Mouse (Mus musculus): ENCODE data around the gene Ctbs. TPM values are rescaled to one million over a fixed set of nuclear protein-coding genes. Genes with fewer than 3 reads are reported as not detected.

Ctbs gene
- 4.0 and 4.2 TPM in 2 replicates for polyA plus RNA-seq (2015; fragmentation: Nextera tagmentation; extraction: Ambion mirVana)

DNA sequence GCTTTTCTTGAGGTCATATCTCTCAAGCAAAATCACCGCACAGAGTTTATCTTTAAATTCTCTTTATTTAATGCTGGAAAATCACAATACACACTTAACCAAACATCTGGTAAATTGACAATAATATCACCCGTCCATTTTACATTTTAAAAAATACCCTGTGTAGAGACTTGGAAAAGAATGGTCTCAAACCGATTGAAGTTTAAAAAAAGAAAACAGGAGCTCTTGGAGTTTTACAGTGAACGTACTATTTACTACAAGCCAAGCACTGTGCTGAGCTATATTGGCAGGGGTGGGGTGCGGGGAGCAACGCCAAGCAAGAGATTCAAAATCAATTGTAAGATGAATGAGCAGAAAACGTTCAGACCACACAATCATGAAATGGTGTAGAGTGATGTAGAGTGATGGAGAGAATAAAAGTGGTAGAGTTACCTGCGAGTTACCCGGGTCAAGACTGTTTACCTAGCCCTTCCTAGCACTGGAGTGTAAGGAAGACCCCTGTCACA, at the start of gene Ctbs:
TSS of gene Ctbs (plus strand) at position 51 of the 506 bp plus-strand sequence.
- H3K9me3 ChIP-seq (ENCODE audit: control insufficient read depth, low read length) = 0 out of 2 replicates have a peak, but pooled peaks cover 3% of the 10 kb centered on the region
- H3K4me2 ChIP-seq (ENCODE audit: low read length) = peak within 1 kb of the TSS; percentile 56
- H3K27me3 ChIP-seq (replicated peaks; ENCODE audit: control insufficient read depth, insufficient read depth, low read length) = no peaks in the 10 kb centered on the region
- 44% methylated on average over 9 of the region's 9 CpGs for WGBS
- 0 out of 2 replicates have a peak, but pooled peaks cover 3% of the 10 kb centered on the region for H3K36me3 ChIP-seq (ENCODE audit: control insufficient read depth, insufficient read depth)
- H3K27ac ChIP-seq (ENCODE audit: low read length) = no peak within 1 kb of the TSS
- H3K4me1 ChIP-seq (replicated peaks; ENCODE audit: control insufficient read depth, insufficient read depth, low read length) = no peaks in the 10 kb centered on the region; the same call in 1 of the 2 replicates
- H3K4me3 ChIP-seq (replicated peaks; ENCODE audit: low read length) = peak within 1 kb of the TSS; percentile 57
- H3K9ac ChIP-seq (replicated peaks; ENCODE audit: low read depth, low read length) = peak within 1 kb of the TSS; percentile 69
- ATAC-seq = no peak; the same call in 1 of the 2 replicates

DNA sequence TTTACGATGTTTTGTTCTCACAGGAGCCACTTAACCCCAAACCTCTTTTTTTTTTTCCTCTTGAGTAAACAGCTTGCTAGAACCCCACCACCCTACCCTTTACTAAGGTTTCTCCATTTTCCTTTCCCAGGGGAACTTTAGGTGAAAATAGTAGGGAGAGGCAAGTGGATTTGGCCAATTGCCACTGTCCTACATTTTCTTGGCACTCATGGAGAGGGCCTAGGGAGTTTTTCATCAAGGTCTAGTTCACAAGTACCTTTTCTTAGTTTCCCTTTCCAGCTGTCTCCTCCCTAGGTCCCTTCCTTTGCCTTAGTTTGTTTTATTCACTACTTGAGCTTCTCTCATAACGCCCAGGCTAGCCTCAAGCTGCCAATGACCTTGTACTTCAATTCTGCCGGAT, 45.8 kb upstream of the Ctbs start:
- Histone ChIP-seq H3K9ac (replicated peaks; ENCODE audit: low read depth, low read length) (peak overlapping the region; percentile 93), H3K4me3 (replicated peaks; ENCODE audit: low read length) (peak overlapping the region; percentile 89), H3K36me3 (ENCODE audit: control insufficient read depth, insufficient read depth) (no peaks in the 10 kb centered on the region), H3K27me3 (replicated peaks; ENCODE audit: control insufficient read depth, insufficient read depth, low read length) (no peaks in the 10 kb centered on the region), H3K4me1 (replicated peaks; ENCODE audit: control insufficient read depth, insufficient read depth, low read length) (peaks cover 29% of the 10 kb centered on the region), H3K27ac (ENCODE audit: low read length) (peak overlapping the region; percentile 69), H3K4me2 (ENCODE audit: low read length) (peak overlapping the region; percentile 85), H3K9me3 (ENCODE audit: control insufficient read depth, low read length) (no peaks in the 10 kb centered on the region)
- ATAC-seq = no peak
- WGBS = 41% methylated on average over 3 of the region's 3 CpGs

DNA sequence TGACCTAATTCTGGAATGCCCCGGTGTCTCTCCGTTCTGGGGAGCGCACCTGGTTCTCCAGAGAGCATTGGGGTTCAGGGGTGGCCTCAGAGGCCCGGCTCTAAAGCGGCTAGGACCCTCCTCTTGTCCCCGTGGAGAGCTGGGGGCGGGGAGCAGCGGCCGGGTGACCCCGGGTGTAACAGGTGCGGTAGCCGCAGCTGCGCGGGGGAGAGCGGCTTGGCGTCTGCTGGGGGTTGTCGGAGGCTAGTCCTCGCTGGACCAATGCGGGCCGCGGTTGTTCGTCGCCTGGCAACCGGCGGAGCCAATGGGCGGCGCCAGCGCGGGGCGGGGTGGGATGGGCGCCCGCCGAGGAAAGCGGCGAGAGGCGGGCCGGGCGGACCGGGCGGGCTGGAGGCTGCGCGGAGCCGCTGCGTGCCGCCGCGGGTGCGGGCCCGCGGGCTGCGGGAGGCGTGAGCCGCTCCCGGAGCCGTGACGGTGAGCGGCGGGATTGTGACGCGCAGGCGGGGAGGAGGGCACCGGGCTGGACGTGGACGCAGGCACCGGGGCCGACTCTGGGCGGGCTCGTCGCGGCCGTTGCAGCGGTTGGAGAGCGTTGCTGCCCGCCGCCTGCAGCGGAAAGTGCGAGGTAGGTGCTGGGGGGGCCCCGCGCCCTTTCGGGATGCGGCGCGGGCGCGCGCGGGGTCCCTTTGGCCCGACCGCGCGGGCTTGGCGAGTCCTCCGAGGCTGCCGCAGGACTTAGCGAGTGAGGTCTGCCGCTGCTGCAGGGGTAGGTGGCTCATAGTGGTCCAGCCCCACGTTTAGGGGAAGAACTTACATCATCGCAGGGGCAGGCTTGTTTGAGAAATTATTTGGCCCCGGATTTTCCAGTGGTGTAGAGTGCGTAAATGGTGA, 45.0 kb upstream of the Ctbs start, which contains the start of gene Ssx2ip:
TSS of gene Ssx2ip (plus strand) at position 332 of the 891 bp plus-strand sequence.
- Histone ChIP-seq H3K9ac (replicated peaks; ENCODE audit: low read depth, low read length) (peak within 1 kb of the TSS; percentile 93), H3K27me3 (replicated peaks; ENCODE audit: control insufficient read depth, insufficient read depth, low read length) (no peaks in the 10 kb centered on the region), H3K36me3 (ENCODE audit: control insufficient read depth, insufficient read depth) (no peaks in the 10 kb centered on the region), H3K4me1 (replicated peaks; ENCODE audit: control insufficient read depth, insufficient read depth, low read length) (peaks cover 29% of the 10 kb centered on the region), H3K9me3 (ENCODE audit: control insufficient read depth, low read length) (no peaks in the 10 kb centered on the region), H3K27ac (ENCODE audit: low read length) (peak within 1 kb of the TSS; percentile 80), H3K4me3 (replicated peaks; ENCODE audit: low read length) (peak within 1 kb of the TSS; percentile 89), H3K4me2 (ENCODE audit: low read length) (peak within 1 kb of the TSS; percentile 85)
- peak; percentile 99 for ATAC-seq
- WGBS = 0% methylated on average over 85 of the region's 100 CpGs

DNA sequence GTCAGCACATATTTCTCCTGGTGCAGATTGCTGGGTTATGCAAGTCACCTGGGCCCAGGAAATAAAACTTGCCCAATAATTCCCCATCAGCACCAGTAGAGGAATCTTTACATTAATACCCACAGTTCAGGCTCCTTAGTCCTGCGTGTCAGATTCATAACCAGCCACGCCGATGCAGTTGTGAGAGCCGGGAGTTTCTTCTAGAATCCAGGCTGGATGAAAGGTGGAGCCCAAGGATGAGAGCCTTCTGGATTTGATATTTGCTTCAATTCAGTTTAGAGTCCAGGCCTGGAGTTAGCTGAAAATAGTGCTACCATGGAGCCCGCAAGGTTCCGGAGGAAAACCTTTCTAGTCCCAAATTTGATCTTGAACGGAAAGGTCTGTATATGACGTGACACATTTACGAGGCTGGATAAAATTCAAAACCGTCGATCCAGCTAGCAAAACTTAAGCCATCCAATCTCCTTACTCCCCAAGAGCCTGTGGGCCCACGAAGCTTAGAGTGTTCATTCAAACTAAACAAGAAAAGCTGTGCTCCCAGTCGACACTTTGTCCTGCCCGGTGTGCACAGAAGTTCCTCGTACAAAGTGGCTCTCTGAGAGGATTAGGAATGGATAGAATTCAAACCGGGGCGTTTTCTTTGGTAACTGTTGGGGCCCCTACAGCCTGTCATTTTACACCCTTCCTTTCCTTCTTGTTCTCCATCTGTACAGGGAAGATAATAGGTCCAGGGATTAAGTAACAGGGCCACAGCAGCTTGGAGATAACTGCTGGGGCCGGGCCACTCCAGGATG, 44.2 kb upstream of the Ctbs start:
- Histone ChIP-seq H3K27me3 (replicated peaks; ENCODE audit: control insufficient read depth, insufficient read depth, low read length) (no peaks in the 10 kb centered on the region), H3K9ac (replicated peaks; ENCODE audit: low read depth, low read length) (peak overlapping the region; percentile 93), H3K4me3 (replicated peaks; ENCODE audit: low read length) (peak overlapping the region; percentile 89), H3K4me2 (ENCODE audit: low read length) (peak overlapping the region; percentile 71), H3K4me1 (replicated peaks; ENCODE audit: control insufficient read depth, insufficient read depth, low read length) (peaks cover 29% of the 10 kb centered on the region), H3K9me3 (ENCODE audit: control insufficient read depth, low read length) (no peaks in the 10 kb centered on the region), H3K36me3 (ENCODE audit: control insufficient read depth, insufficient read depth) (no peaks in the 10 kb centered on the region), H3K27ac (ENCODE audit: low read length) (peak overlapping the region; percentile 80; the same call in 1 of the 2 replicates)
- ATAC-seq = no peak
- WGBS = 6% methylated on average over 18 of the region's 18 CpGs

DNA sequence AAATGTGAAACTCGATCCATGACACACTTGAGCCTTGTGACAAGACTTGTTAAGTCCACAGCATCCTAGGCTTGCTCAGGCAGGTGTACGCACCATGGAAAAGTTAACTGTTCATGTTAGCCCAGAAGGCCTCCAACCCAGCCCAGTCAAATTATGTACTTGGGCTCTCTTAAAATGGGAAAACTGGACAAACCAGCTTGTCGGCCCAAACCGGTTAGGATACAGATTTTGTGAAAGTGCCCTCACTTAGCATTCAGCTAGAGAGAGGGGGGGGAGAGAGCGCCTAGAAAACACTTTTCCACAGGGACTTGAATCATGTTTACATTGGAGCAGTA, 43.6 kb upstream of the Ctbs start:
- Histone ChIP-seq H3K9me3 (ENCODE audit: control insufficient read depth, low read length) (no peaks in the 10 kb centered on the region), H3K4me3 (replicated peaks; ENCODE audit: low read length) (peak overlapping the region; percentile 89), H3K9ac (replicated peaks; ENCODE audit: low read depth, low read length) (peak overlapping the region; percentile 93; the same call in 1 of the 2 replicates), H3K4me1 (replicated peaks; ENCODE audit: control insufficient read depth, insufficient read depth, low read length) (peaks cover 29% of the 10 kb centered on the region), H3K27ac (ENCODE audit: low read length) (no peak overlapping the region), H3K4me2 (ENCODE audit: low read length) (peak overlapping the region; percentile 71), H3K27me3 (replicated peaks; ENCODE audit: control insufficient read depth, insufficient read depth, low read length) (no peaks in the 10 kb centered on the region), H3K36me3 (ENCODE audit: control insufficient read depth, insufficient read depth) (no peaks in the 10 kb centered on the region)
- ATAC-seq = no peak
- 23% methylated on average over 5 of the region's 5 CpGs for WGBS

DNA sequence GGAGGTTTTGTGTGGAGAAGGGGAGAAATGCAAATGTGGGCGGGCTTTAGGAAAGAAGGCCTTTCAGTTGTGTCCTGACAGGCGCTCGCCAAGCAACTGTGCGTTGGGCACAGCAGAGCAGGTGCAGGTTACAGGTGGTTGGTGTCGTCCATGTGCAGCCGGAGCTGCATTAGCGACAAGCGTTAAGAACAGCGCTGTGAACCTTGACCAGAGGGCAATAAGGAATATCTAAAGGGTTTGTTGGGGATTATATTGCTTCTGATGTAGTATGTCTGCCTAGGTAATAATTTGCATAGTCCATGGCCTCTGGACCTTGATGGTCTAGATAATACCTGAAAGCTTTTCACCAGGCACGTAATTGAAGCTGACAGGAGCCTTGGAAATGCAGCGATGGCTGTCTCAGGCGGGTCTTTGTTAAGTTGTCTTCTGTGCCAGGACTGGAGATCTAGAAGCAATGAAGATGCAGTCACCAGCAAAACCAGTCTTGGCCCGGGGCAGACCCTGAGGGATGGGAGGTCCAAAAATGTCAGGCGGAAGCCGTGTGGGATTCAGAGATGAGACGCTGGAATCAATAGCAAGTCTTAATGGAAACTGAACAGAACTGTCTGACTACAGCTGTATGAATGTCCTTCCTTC, 42.4 kb upstream of the Ctbs start:
- no peak overlapping the region for H3K9ac ChIP-seq (replicated peaks; ENCODE audit: low read depth, low read length)
- no peak overlapping the region for H3K27ac ChIP-seq (ENCODE audit: low read length)
- no peaks in the 10 kb centered on the region for H3K9me3 ChIP-seq (ENCODE audit: control insufficient read depth, low read length)
- WGBS = 84% methylated on average over 16 of the region's 16 CpGs
- H3K36me3 ChIP-seq (ENCODE audit: control insufficient read depth, insufficient read depth) = no peaks in the 10 kb centered on the region
- ATAC-seq = no peak
- no peaks in the 10 kb centered on the region for H3K27me3 ChIP-seq (replicated peaks; ENCODE audit: control insufficient read depth, insufficient read depth, low read length)
- H3K4me1 ChIP-seq (replicated peaks; ENCODE audit: control insufficient read depth, insufficient read depth, low read length) = peaks cover 36% of the 10 kb centered on the region
- no peak overlapping the region for H3K4me3 ChIP-seq (replicated peaks; ENCODE audit: low read length)
- H3K4me2 ChIP-seq (ENCODE audit: low read length) = peak overlapping the region; percentile 24

DNA sequence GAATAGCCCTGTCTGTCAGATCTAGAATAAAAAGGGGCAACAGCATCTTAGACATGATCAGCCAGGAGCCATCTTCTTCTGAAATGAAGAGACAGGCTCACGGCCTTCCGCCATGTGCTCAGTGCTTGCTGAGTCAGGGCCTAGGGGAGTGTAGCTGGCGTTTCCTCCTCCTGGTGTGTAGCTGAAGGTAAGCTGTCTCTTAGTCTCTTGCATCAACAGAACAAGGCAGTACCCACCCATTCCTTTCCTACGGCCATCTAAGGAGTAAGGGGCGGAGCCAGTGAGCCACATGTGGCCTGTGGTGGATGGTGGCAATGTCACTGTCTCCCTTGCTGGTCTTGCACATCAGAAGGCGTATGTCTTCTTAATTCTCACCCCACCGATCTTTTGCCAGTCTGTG, 39.5 kb upstream of the Ctbs start:
- no peaks in the 10 kb centered on the region for H3K27me3 ChIP-seq (replicated peaks; ENCODE audit: control insufficient read depth, insufficient read depth, low read length)
- no peak overlapping the region for H3K4me3 ChIP-seq (replicated peaks; ENCODE audit: low read length)
- H3K9me3 ChIP-seq (ENCODE audit: control insufficient read depth, low read length) = no peaks in the 10 kb centered on the region
- H3K4me2 ChIP-seq (ENCODE audit: low read length) = no peak overlapping the region
- WGBS = 86% methylated on average over 7 of the region's 7 CpGs
- no peak for ATAC-seq
- no peak overlapping the region for H3K9ac ChIP-seq (replicated peaks; ENCODE audit: low read depth, low read length)
- H3K36me3 ChIP-seq (ENCODE audit: control insufficient read depth, insufficient read depth) = no peaks in the 10 kb centered on the region
- H3K4me1 ChIP-seq (replicated peaks; ENCODE audit: control insufficient read depth, insufficient read depth, low read length) = peaks cover 42% of the 10 kb centered on the region
- H3K27ac ChIP-seq (ENCODE audit: low read length) = no peak overlapping the region

DNA sequence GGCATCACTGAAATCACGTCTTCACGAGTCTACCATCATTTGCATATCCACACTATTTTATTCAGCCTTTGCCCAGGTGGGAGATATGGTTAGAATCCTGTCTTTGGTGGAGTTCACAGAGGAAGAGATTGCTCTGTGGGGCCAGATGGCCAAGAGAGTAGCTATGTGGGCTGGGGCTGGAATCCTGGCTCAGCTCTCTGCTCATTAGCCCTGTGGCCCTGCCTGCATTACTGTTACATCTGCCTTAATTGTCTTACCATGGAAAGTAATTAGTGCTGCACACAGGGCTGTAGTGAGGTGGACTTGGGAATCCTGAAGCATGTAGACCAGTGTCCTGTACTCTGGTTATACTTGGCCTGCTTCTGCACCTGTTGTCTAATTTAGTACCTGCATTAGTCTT, 37.6 kb upstream of the Ctbs start:
- peak; percentile 54 for ATAC-seq
- H3K27ac ChIP-seq (ENCODE audit: low read length) = no peak overlapping the region; the same call in 1 of the 2 replicates
- 64% methylated on average over 2 of the region's 2 CpGs for WGBS

More for the DNA sequence above, 37.6 kb upstream of the Ctbs start:
- peaks cover 24% of the 10 kb centered on the region for H3K4me1 ChIP-seq (replicated peaks; ENCODE audit: control insufficient read depth, insufficient read depth, low read length)
- no peaks in the 10 kb centered on the region for H3K27me3 ChIP-seq (replicated peaks; ENCODE audit: control insufficient read depth, insufficient read depth, low read length)
- H3K9ac ChIP-seq (replicated peaks; ENCODE audit: low read depth, low read length) = no peak overlapping the region
- H3K4me2 ChIP-seq (ENCODE audit: low read length) = no peak overlapping the region
- no peak overlapping the region for H3K4me3 ChIP-seq (replicated peaks; ENCODE audit: low read length)
- no peaks in the 10 kb centered on the region for H3K36me3 ChIP-seq (ENCODE audit: control insufficient read depth, insufficient read depth)
- H3K9me3 ChIP-seq (ENCODE audit: control insufficient read depth, low read length) = no peaks in the 10 kb centered on the region
